Mouse (Mus musculus) forebrain, embryonic 13.5 days (tissue): ENCODE data around the gene Olfr1302. TPM values are rescaled to one million over a fixed set of nuclear protein-coding genes. Genes with fewer than 3 reads are reported as not detected.

Experiments
- ATAC-seq: fragments of 200-750 bp; cut with Nextera tagmentation; 2 replicates; pipeline ENCODE4 v1.8.0; 2017
- H3K27ac ChIP-seq: fragments of 300-500 bp; sonication (generic); 2 replicates; pipeline ENCODE4 v1.5.1; 2015; ENCODE audit warnings: inconsistent platforms, mild to moderate bottlenecking, moderate library complexity
- H3K27me3 ChIP-seq: fragments of 300-500 bp; sonication (generic); 2 replicates; pipeline ENCODE4 v1.6.1; 2015; ENCODE audit warnings: mild to moderate bottlenecking, inconsistent platforms
- H3K36me3 ChIP-seq: fragments of 300-500 bp; sonication (generic); 2 replicates; pipeline ENCODE4 v1.6.1; 2015; ENCODE audit warnings: mild to moderate bottlenecking, inconsistent platforms; ENCODE audit not compliant: poor library complexity, severe bottlenecking
- H3K4me1 ChIP-seq: fragments of 300-500 bp; sonication (generic); 2 replicates; pipeline ENCODE4 v1.6.1; 2015; ENCODE audit warnings: inconsistent platforms
- H3K4me2 ChIP-seq: fragments of 300-500 bp; sonication (generic); 2 replicates; pipeline ENCODE4 v1.6.1; 2015; ENCODE audit warnings: inconsistent platforms, mild to moderate bottlenecking, moderate library complexity
- H3K4me3 ChIP-seq: fragments of 300-500 bp; sonication (generic); 2 replicates; pipeline ENCODE4 v1.5.1; 2015; ENCODE audit warnings: mild to moderate bottlenecking, inconsistent platforms
- H3K9ac ChIP-seq: fragments of 300-500 bp; sonication (generic); 2 replicates; pipeline ENCODE4 v1.6.1; 2015; ENCODE audit warnings: mild to moderate bottlenecking, inconsistent platforms
- H3K9me3 ChIP-seq: fragments of 300-500 bp; sonication (generic); replicated peaks from 2 replicates; pipeline ENCODE4 v1.6.1; 2016; ENCODE audit warnings: inconsistent platforms
- WGBS: fragments of 180-500 bp; shearing (Covaris S2); methylation state at CpG from one replicate; pipeline ENCODE4 v1.1.7; 2015; 5-methylcytosine and 5-hydroxymethylcytosine counted together
- polyA plus RNA-seq: library from polyadenylated mRNA; unstranded; fragments of >200 nt; fragmentation: Nextera tagmentation; extraction: Ambion mirVana; gene quantifications from 2 replicates; pipeline ENCODE4 v1.2.1, GENCODE M21; 2015

Olfr1302 gene
- not detected in 2 replicates for polyA plus RNA-seq

DNA sequence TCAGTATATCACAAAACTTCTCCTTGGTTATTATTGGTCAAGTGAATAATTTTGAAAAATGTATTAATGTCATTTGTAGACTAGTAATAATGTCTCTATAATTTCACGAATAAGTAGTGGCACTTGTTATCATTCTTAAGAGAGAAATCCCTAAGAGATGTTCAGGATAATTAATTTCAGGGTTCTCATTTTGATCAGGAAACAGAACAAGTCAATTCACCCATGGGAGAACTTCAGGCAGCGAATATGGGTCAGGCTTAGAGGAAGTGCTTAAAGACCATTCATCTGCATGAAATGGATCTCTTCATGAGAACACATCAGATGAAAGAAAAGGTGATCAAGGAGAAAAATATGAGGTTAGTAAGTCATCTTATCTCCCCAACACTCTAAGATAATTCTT lies at the start of gene Olfr1302:
Olfr1302 (plus strand) TSS at position 301 of the 400 bp plus-strand sequence.
- no peak within 1 kb of the TSS for H3K27ac ChIP-seq
- no peaks in the 10 kb centered on the region for H3K9me3 ChIP-seq
- no peaks in the 10 kb centered on the region for H3K27me3 ChIP-seq
- no peak within 1 kb of the TSS for H3K4me3 ChIP-seq
- no peak for ATAC-seq
- no peaks in the 10 kb centered on the region for H3K4me1 ChIP-seq
- no peaks in the 10 kb centered on the region for H3K36me3 ChIP-seq
- WGBS: 80% methylated on average over 2 of the region's 2 CpGs
- H3K9ac ChIP-seq: no peak within 1 kb of the TSS
- H3K4me2 ChIP-seq: no peak within 1 kb of the TSS

DNA sequence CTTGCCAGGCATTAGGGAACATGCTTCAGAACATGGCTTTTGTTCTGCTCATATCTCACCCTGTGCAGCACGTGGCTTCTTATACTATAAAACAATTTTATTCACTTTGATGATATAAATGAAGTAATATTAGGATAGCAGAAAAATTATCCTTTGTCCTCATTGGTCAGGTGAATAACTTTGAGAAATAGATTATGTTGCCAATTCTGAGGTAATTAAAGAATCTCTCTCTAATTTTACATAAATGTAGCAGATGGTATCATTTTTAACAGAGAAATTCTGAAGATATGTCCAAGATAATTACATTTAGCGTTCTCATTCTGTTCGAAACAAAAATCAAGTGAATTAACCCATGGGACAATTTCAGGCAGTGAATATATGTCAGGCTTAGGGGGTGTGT lies 26.5 kb upstream of the Olfr1302 start, which contains the start of gene Olfr1301:
Olfr1301 (plus strand) TSS at position 301 of the 400 bp plus-strand sequence.
- H3K9me3 ChIP-seq: no peaks in the 10 kb centered on the region
- no peak within 1 kb of the TSS for H3K9ac ChIP-seq
- H3K27me3 ChIP-seq: no peaks in the 10 kb centered on the region
- no peaks in the 10 kb centered on the region for H3K36me3 ChIP-seq
- no peaks in the 10 kb centered on the region for H3K4me1 ChIP-seq
- 85% methylated on average over 3 of the region's 3 CpGs for WGBS
- no peak for ATAC-seq
- no peak within 1 kb of the TSS for H3K4me2 ChIP-seq
- no peak within 1 kb of the TSS for H3K27ac ChIP-seq
- H3K4me3 ChIP-seq: no peak within 1 kb of the TSS

DNA sequence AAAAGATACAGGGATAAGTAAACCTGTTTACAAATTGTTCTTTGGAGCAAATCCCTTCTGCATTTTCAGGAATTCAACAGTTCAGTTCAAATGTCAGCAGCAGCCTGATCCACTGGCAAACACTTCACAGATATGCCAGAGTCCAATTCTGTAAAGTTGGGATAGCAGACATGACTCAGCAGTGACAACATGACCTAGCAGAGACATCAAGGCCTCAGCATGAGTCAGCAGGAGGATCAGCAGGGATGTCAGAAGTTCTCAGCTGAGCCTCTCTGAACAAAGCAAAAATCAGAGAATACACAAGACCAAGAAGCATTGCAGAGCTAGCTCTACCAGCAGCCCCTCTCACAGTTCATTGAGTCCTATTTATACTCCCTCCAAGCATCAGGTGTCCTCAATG lies 35.7 kb downstream of the Olfr1302 start:
- no peak for ATAC-seq
- Histone ChIP-seq H3K9me3 (no peaks in the 10 kb centered on the region; the same call in 1 of the 2 replicates), H3K4me2 (no peak overlapping the region), H3K27me3 (no peaks in the 10 kb centered on the region), H3K9ac (no peak overlapping the region), H3K4me3 (no peak overlapping the region), H3K4me1 (no peaks in the 10 kb centered on the region), H3K27ac (no peak overlapping the region), H3K36me3 (no peaks in the 10 kb centered on the region)

DNA sequence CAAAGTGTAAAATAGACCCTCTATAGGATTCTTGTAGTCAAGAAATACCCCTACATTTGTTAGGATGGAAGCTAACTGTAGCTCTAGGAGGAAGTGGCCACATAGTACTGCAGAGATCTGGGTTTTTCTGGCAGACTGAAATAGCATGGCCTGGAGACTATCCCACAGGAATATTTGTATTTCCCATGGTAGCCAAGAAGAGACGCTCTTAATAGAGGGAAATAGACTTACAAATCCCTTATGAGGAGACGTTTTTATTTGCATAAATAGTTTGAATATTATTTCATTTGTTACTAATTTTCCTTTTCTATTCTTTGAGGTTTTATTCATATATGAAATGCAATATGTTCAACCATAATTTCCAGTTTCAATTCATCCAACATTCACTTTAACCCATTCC lies 43.0 kb downstream of the Olfr1302 start, which contains the start of gene Olfr1303:
Olfr1303 (minus strand) TSS at position 101 of the 400 bp plus-strand sequence.
- H3K9me3 ChIP-seq: no peaks in the 10 kb centered on the region

More for the DNA sequence above, 43.0 kb downstream of the Olfr1302 start, which contains the start of gene Olfr1303:
- H3K27me3 ChIP-seq: no peaks in the 10 kb centered on the region
- H3K36me3 ChIP-seq: no peaks in the 10 kb centered on the region
- H3K4me2 ChIP-seq: no peak within 1 kb of the TSS
- no peak within 1 kb of the TSS for H3K9ac ChIP-seq
- H3K4me1 ChIP-seq: no peaks in the 10 kb centered on the region
- WGBS: 84% methylated on average over 2 of the region's 2 CpGs
- H3K4me3 ChIP-seq: no peak within 1 kb of the TSS
- H3K27ac ChIP-seq: no peak within 1 kb of the TSS
- ATAC-seq: no peak

Other genes with a start within 250 kb of the Olfr1302 start
- gene Olfr1294, start 237.1 kb upstream of the Olfr1302 start, polyA plus RNA-seq: not detected in 2 replicates
- gene Olfr1295, start 207.7 kb upstream of the Olfr1302 start, polyA plus RNA-seq: not detected in 2 replicates
- gene Olfr1297, start 150.9 kb upstream of the Olfr1302 start, polyA plus RNA-seq: not detected in 2 replicates
- not detected in 2 replicates for gene Olfr1298, start 128.2 kb upstream of the Olfr1302 start, polyA plus RNA-seq
- gene Olfr1299, start 116.0 kb upstream of the Olfr1302 start, polyA plus RNA-seq: not detected in 2 replicates
- gene Olfr1301, start 26.4 kb upstream of the Olfr1302 start, polyA plus RNA-seq: not detected in 2 replicates
- not detected in 2 replicates for gene Olfr1303, start 42.9 kb downstream of the Olfr1302 start, polyA plus RNA-seq
- not detected in 2 replicates for gene Olfr1305, start 99.7 kb downstream of the Olfr1302 start, polyA plus RNA-seq
- not detected in 2 replicates for gene Olfr1306, start 138.8 kb downstream of the Olfr1302 start, polyA plus RNA-seq
- gene Olfr1307, start 172.0 kb downstream of the Olfr1302 start, polyA plus RNA-seq: 0.01 TPM in 2 replicates
- gene Olfr1308, start 187.5 kb downstream of the Olfr1302 start, polyA plus RNA-seq: not detected in 2 replicates
- gene Olfr1309, start 212.9 kb downstream of the Olfr1302 start, polyA plus RNA-seq: not detected in 2 replicates
- gene Olfr1310, start 235.3 kb downstream of the Olfr1302 start, polyA plus RNA-seq: not detected in 2 replicates
- not detected in 2 replicates for gene Olfr1311, start 247.0 kb downstream of the Olfr1302 start, polyA plus RNA-seq